Mouse (Mus musculus) layer of hippocampus, adult 11-12 months (tissue): Measurements from ENCODE around the gene Spats1.
A peak's percentile ranks its signal among the peaks of the same experiment; 100 is the strongest.
"Not testable (repeated sequence)": the region's sequence is repeated elsewhere in the genome, so short reads cannot be mapped to it uniquely, and the experiment has no call there.

Experiments
- DNase-seq: peaks from one replicate; pipeline ENCODE4 v3.0.0; 2022; ENCODE audit warnings: low spot score

Spats1 gene

DNA sequence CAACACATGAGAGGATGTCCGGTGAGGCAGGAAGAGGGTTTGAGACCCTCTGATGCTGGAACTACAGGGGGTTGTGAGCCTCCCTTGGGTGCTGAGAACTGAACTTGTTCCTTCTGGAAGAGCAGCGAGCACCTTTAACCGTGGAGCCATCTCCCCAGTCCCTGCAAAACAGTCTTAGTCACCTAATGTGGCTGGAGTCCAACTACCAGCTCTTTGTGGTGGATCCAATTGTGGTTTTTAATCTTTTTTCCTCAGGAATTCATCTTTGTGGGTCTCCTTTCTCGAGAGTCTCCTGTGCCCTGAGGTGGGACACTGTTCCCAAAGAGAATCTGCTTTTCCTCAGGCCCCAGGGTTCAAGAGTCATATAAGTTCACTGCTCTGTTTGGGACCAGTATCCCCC lies 29.3 kb downstream of the Spats1 start:
- no peak for DNase-seq

DNA sequence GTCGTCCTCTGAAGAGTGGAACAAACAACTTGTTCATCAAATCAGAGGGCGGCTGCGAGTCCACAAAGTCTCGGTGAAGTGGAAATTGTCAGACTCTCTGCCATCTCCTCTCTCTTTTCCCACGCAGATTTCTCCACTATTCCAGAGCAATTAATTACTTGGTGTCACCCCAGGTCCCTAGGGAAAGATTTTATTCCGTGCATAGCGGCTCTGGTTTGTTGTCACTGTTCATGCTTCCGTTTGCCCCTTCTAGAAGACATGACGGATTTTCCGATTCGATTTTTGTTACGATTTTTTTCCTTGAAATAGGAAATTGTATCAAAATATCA lies 41.0 kb downstream of the Spats1 start:
- DNase-seq: no peak

DNA sequence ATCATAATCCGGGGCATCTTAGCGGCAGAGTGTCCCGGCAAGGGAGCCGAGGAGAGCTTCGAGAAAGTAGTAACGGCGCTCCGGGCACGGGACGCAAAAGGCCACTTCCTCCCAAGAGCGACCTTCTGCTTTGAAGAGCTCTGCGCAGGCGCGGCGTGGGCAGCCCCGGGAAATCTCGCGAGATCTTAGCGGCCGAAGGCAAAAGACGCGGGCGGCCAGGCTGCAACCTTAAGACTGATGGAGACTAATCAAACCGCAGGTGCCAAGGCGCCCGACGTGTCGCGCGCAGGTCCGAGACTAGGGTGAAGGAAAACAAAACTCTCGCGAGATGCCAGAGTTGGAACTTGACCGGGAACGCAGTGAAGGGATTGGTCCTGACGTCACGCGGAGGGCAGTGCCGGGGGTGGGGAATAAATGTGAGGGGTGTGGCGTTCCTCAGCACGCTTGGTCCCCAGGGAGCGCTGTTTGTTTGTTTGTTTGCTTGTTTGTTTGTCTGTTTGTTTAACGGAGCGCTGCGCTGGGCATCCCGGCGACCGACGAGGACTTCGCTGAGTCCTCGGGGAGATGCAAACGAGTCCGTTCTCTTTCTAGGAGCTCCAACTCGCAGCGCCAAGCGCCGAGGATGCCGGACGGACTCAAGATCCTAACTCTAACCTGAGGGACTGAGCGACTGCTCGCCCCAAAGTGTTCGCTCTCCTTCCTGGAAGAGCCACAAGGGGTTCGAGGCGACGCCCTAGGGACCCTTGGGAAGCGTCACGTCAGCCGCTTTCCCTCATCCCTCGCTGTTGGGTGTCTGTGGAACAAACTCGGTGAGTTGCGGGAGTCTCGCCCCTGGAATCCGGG lies 41.6 kb downstream of the Spats1 start, which contains the start of gene Cdc5l:
TSS of gene Cdc5l (minus strand) at position 319 of the 843 bp plus-strand sequence.
- peak; percentile 97 for DNase-seq

DNA sequence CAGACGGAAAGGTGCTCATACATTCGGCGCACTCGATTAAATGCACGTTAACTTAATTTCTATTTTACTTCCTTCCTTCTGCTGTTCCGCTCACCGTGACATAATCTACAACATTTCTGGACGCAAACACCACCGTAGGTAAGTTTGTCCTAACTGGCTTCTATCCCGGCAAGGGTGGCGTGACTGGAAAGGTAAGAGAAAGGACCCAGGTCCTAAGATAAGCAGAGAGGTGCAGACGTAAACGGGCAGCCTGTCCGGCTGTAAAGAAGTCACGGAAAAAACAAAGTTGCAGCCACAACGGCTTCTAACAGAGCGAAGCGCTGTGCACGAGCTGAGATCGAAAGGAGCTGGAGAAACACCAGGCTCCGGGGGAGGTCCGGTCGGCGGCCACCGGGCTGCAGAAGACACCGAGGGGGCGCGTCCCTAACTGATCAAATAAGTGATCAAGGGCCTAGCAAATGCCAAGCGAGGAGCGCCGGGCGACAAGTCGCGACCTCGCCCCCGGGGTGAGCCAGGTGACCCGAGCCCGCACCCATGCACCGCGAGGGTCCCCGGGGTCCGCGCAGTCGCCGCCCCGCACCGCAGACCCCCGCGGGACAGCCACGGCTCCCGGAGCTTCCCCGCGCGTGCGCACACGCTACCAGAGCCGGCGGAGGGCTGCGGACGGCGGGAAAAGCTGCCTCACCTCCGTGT lies 42.4 kb downstream of the Spats1 start:
- DNase-seq: peak; percentile 19

DNA sequence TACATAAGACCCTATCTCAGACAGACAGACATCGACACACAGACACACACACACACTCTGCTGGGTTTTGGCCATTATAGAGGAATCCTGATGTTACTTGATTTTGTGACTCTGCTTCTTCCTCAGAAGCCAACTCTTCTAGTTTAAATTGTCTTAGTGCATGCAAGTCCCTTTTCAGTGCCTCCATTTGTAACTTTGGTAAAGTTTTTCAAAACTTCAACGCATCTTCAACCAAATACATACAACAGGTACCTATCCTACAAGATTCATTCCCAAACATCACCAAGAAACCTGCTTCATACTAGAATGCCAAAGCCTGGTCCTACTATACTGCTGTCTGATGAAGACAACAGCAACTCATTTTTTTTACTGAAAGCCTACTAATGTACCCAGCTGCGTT lies 43.2 kb downstream of the Spats1 start:
- DNase-seq: no peak

DNA sequence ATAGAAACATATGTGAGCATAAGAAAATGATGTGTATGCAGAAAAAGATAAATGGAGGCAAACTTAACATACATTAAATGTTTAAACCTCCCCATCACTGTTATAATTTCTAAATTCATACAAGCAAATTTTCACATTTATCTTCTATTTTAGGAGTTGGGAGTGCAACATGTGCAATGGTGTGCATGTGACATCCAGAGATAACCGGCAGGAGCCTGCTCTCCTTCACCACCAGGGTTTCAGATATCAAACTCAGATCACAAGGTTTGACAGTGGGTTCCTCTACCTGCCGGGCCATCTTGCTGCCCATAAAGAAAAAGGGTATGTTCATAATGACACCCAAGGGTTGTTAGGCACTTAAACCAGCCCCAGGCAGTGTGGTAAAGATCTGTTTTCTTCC lies 57.8 kb downstream of the Spats1 start:
- no peak for DNase-seq

DNA sequence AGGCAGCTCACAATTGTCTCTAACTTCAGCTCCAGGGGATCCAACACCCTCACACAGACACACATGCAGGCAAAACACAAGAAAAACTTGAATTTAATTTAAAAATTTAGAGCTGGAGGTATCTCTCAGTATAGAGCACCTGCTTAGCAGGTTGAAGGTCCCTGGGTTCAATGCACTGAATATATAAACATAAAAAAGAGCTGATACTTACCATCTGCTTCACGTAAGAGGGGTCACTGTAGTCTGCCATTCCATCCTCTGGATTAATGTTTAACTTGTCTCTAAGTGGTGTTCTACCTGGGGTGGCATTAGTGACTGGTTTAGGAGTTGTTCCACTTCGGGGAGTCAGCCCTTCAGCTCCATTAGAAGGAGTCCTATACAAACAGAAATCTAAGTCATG lies 63.6 kb downstream of the Spats1 start:
- DNase-seq: not testable (repeated sequence)

DNA sequence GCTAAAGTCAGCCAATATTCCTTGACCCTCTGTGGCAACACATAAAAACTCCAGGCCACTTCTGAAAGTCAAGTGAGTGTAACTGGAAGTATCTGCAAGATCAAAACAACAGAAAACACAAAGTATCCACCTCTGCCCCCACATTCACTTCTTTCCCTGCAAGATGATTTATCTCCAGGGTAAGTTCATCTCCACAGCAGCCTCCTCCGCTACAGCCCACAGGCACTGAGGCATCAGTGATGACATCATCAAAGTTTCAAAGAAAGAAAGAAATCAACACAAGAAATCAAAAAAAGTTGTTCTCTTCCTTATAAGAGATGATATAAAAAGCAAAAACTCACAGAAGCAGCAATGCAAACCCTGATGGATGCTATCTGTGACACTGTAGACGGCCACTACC lies 66.5 kb downstream of the Spats1 start:
- no peak for DNase-seq

DNA sequence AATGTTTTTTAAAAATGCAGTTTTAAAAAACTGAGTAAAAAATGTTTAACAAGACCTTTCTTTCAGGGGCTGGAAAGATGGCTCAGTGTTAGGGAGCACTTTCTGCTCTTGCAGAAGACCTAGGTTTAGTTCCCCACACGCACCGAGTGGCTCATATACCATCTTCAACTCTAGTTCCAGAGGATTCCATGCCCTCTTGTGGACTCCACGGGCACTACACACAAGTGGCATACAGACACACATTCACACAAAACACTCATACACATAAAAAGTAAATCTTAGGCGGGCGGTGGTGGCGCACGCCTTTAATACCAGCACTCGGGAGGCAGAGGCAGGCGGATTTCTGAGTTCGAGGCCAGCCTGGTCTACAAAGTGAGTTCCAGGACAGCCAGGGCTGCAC lies 68.9 kb downstream of the Spats1 start:
- no peak for DNase-seq

DNA sequence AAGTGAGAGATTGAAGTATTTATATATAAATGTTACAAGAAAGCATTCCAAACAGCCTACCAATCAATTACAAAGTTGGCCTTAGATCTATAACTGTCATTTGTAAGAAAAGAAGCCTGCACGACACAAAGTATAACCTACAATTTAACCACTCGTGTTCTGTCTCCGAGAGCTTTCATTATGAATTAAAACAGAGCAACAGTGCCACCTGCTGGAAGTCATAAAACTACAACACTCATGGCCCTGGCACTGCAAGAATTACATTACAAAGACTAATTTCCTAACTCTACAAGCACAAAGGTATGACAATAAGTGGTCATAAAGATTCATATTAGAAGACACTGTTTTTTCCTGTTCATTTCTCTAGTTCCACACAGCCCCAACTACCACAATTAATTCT lies 72.0 kb downstream of the Spats1 start:
- DNase-seq: peak; percentile 57

DNA sequence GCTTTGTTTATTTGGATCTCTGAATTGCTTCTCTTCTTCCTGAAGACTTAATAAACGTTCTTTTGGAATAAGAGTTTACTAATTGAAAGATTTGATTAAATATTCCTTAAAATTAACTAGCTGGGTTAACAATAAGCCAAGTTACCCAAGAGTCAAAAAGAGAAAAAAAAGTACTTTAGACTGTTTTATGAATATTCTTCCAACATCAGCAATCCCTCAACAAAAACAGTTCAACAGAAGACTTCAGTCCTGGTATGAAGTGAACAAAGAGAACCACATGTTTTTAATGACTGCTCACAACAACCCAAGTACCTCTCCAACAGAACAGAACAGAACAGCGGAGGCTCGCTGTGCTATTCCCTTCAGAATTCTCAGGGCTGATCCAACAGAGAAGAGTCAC lies 72.6 kb downstream of the Spats1 start:
- DNase-seq: no peak

DNA sequence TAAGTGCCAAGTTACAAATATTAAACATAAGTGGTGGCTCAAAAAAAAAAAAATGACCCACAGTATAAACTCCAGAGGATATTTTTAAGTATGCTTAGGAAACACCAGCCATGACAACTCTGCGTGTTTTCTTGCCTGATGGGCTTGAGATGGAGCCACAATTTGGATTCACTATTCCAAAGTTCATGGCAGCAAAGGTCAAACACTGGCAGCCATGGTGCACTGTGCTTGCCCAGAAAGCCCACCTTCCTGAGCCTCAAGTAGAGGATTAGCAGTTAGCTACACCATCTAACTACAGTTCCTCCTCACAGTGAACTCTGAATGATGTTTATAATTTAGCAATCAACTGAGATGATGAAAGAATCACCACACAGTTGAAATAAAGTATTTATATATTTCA lies 73.1 kb downstream of the Spats1 start:
- no peak for DNase-seq

DNA sequence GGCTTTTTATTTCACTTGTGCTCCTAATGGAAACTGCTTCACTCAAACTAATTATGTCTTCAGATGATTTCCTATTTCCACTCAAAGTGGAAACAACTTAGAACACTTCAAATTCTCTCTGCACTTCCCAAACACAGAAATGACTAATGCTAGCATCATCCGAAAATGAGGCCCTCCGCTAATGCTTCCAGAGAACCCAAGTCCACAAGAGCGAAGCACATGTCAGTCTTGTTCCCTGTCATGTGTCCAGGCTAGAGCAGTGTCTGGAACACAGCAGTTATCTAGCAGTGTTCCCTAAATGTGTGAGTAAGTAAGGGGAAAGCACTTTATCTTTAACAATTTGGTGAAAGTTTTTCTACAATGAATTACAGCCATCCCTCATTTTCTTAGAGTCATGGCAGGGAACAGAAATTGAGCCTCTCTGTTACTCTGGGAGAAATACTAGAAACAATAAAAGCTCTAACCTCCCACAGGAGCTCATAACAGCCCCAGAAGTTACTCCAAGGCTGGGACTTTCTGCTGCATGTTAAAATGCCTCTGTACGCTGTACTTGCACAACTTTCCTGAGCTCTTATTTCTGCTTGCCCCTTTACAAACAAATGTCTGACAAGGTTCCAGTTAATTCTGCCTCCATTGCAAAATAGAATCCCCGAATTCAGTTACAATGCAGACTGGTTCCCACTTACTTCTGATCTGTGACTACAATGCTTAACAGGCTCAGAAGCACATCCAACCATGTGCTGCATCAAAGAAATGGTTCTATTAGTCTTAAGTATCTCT lies 73.9 kb downstream of the Spats1 start:
- DNase-seq: no peak

DNA sequence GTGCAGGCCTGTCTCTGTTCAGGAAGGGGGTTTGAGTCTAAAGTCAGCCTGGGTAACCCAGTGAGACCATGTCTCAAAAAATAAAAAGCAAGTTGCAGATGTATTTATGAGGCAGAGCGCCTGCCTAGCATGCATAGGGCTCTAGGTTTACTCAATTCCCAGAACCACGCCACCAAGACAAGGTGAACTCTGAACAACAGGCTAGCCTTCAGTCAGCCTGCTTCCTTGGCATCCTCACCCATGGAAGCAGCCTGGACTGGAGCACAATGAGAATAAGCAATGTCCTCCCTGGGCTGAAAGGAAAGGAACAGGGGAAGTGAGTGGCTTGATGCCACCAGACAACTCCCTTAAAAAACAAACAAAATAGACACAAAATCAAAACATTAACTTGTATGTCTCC lies 77.2 kb downstream of the Spats1 start:
- DNase-seq: no peak

DNA sequence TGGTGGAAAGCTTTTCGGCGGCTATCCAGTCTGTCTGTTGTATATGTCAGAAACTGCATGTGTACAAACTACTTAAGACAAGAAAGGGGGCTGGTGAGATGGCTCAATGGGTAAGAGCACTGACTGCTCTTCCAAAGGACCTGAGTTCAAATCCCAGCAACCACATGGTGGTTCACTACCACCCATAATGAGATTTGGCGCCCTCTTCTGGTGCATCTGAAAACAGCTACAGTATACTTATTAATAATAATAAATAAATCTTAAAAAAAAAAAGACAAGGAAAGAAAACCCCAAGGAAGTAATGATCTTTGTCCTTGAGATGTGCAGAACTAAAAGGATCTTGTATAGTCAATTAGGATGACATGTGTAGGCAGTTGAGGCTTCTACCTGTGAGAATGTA lies 77.7 kb downstream of the Spats1 start:
- DNase-seq: no peak

DNA sequence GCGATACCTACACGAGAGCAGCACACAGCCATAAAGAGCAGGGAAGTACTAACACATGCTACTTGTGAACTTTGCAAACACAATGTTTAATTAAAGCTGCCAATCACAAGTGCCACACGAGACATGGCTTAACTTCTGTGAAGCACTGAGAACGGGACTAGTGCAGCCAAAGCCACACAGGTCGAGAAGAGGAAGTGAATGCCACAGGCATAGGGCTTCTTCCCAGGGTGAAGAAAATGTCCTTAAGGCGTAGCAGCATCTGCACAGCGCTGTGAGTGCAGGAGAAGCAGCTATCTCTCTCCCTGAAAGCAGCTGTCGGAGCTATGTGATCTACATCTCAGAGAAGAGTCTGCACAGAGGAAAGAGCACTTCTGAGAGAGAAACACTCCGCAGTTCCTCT lies 80.6 kb downstream of the Spats1 start:
- DNase-seq: no peak

DNA sequence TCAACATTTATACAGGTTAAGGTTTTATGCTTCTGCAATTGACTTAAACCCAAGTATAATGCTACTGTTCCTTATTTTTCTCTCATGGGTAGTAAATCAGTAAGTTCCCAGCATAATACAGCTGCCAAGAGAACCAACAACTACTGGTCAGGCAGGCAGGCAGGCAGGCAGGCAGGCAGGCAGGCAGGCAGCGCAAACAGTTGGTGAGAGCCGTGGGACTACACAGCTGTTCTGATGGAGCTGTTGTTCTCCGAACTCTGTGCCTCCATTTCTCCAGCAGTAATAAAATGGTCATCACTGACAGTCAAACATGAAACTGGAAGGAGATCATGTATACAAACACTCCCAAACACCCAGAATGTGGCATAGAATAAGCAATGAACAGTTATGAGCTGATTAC lies 81.5 kb downstream of the Spats1 start:
- no peak for DNase-seq
